Mouse (Mus musculus) MEL (cell line): ENCODE data around the gene Ncam1. TPM values are rescaled to one million over a fixed set of nuclear protein-coding genes. Genes with fewer than 3 reads are reported as not detected.

Experiments
- DNase-seq: peaks from one replicate; pipeline ENCODE4 v3.0.0; 2011; ENCODE audit warnings: low read depth, low spot score
- H3K27ac ChIP-seq: 2 replicates; pipeline ENCODE4 v1.5.1; 2012; ENCODE audit warnings: low read depth, mild to moderate bottlenecking, control low read depth, low read length, moderate library complexity; ENCODE audit not compliant: control insufficient read depth
- H3K27me3 ChIP-seq, 2 experiments: fragments of 150-350 bp in 1 of 2; sonication (generic) in 1 of 2; 2 replicates each; pipeline ENCODE4 v1.6.1; 2012; ENCODE audit warnings: low read length in 2 of 2, mild to moderate bottlenecking in 2 of 2, improper control_type of control experiment in 1 of 2, moderate library complexity in 1 of 2; ENCODE audit not compliant: insufficient read depth in 2 of 2, control insufficient read depth in 1 of 2
- H3K36me3 ChIP-seq, 2 experiments: 2 replicates each; pipeline ENCODE4 v1.6.1; 2012 to 2014; ENCODE audit warnings: low read length in 2 of 2, improper control_type of control experiment in 1 of 2, inconsistent platforms in 1 of 2, mild to moderate bottlenecking in 1 of 2; ENCODE audit not compliant: insufficient read depth in 2 of 2, control insufficient read depth in 1 of 2
- H3K4me1 ChIP-seq, 2 experiments: fragments of 150-350 bp in 1 of 2; sonication (generic) in 1 of 2; 2 replicates each; pipeline ENCODE4 v1.6.1; 2012; ENCODE audit warnings: low read length in 2 of 2, improper control_type of control experiment in 1 of 2, mild to moderate bottlenecking in 1 of 2; ENCODE audit not compliant: insufficient read depth in 2 of 2, control insufficient read depth in 1 of 2
- H3K4me3 ChIP-seq, 2 experiments: fragments of 150-350 bp in 1 of 2; sonication (generic) in 1 of 2; 2 replicates each; pipeline ENCODE4 v1.5.1; 2012; ENCODE audit warnings: low read depth in 2 of 2, low read length in 2 of 2, mild to moderate bottlenecking in 2 of 2, moderate library complexity in 2 of 2, control low read depth in 1 of 2, improper control_type of control experiment in 1 of 2; ENCODE audit not compliant: control insufficient read depth in 1 of 2, insufficient read depth in 1 of 2
- H3K79me2 ChIP-seq: 2 replicates; pipeline ENCODE4 v1.6.1; 2012; ENCODE audit warnings: mild to moderate bottlenecking, low read length, moderate library complexity; ENCODE audit not compliant: control insufficient read depth, poor library complexity, insufficient read depth
- H3K9ac ChIP-seq: 2 replicates; pipeline ENCODE4 v1.6.1; 2012; ENCODE audit warnings: low read depth, mild to moderate bottlenecking, control low read depth, low read length, moderate library complexity; ENCODE audit not compliant: control insufficient read depth, poor library complexity, severe bottlenecking
- H3K9me3 ChIP-seq: fragments of 150-350 bp; sonication (generic); replicated peaks from 2 replicates; pipeline ENCODE4 v1.6.1; 2012; ENCODE audit warnings: mild to moderate bottlenecking, low read length, improper control_type of control experiment, moderate library complexity; ENCODE audit not compliant: insufficient read depth
- BHLHE40 ChIP-seq: IDR thresholded peaks from 2 replicates; pipeline ENCODE4 v1.6.1; 2012; ENCODE audit warnings: low read depth, mild to moderate bottlenecking, inconsistent platforms, low read length, improper control_type of control experiment, borderline replicate concordance
- CTCF ChIP-seq, 3 experiments: IDR thresholded peaks in 2 of 3; conservative IDR thresholded peaks in 1 of 3; 2 replicates each; pipeline ENCODE4 v1.5.1; 2011 to 2012; ENCODE audit warnings: low read length in 3 of 3, low read depth in 2 of 3, mild to moderate bottlenecking in 2 of 3, improper control_type of control experiment in 1 of 3, inconsistent platforms in 1 of 3, mixed read lengths in 1 of 3, moderate library complexity in 1 of 3; ENCODE audit not compliant: control insufficient read depth in 1 of 3, insufficient read depth in 1 of 3, poor library complexity in 1 of 3, severe bottlenecking in 1 of 3
- E2F4 ChIP-seq: IDR thresholded peaks from 2 replicates; pipeline ENCODE4 v1.6.1; 2011; ENCODE audit warnings: low read depth, low read length, improper control_type of control experiment, borderline replicate concordance
- EP300 ChIP-seq, 2 experiments: IDR thresholded peaks; 2 replicates each; pipeline ENCODE4 v1.6.1; 2011; ENCODE audit warnings: improper control_type of control experiment in 2 of 2, low read length in 2 of 2, low read depth in 1 of 2, mild to moderate bottlenecking in 1 of 2
- ETS1 ChIP-seq: IDR thresholded peaks from 2 replicates; pipeline ENCODE4 v1.6.1; 2012; ENCODE audit warnings: low read depth, mild to moderate bottlenecking, inconsistent platforms, low read length, improper control_type of control experiment, moderate library complexity
- HCFC1 ChIP-seq: IDR thresholded peaks from 2 replicates; pipeline ENCODE4 v1.6.1; 2012; ENCODE audit warnings: low read depth, mild to moderate bottlenecking, inconsistent platforms, low read length, improper control_type of control experiment, moderate library complexity
- JUND ChIP-seq: IDR thresholded peaks from 2 replicates; pipeline ENCODE4 v1.6.1; 2011; ENCODE audit warnings: low read depth, mild to moderate bottlenecking, improper control_type of control experiment, low read length
- MAZ ChIP-seq: IDR thresholded peaks from 2 replicates; pipeline ENCODE4 v1.6.1; 2012; ENCODE audit warnings: low read depth, mild to moderate bottlenecking, inconsistent platforms, low read length, improper control_type of control experiment
- MXI1 ChIP-seq: IDR thresholded peaks from 2 replicates; pipeline ENCODE4 v1.6.1; 2011; ENCODE audit warnings: mild to moderate bottlenecking, low read depth, low read length, improper control_type of control experiment
- MYB ChIP-seq: IDR thresholded peaks from 2 replicates; pipeline ENCODE4 v1.6.1; 2011; ENCODE audit warnings: mild to moderate bottlenecking, low read depth, low read length, improper control_type of control experiment
- MYC ChIP-seq: IDR thresholded peaks from 2 replicates; pipeline ENCODE4 v1.6.1; 2011; ENCODE audit warnings: low read depth, mild to moderate bottlenecking, low read length, improper control_type of control experiment, moderate library complexity
- NRF1 ChIP-seq: IDR thresholded peaks from 2 replicates; pipeline ENCODE4 v1.6.1; 2014; ENCODE audit warnings: low read depth, mild to moderate bottlenecking, inconsistent platforms, low read length, improper control_type of control experiment, moderate library complexity; ENCODE audit not compliant: poor library complexity, insufficient read depth, severe bottlenecking
- POLR2A ChIP-seq, 2 experiments: IDR thresholded peaks; 2 replicates each; pipeline ENCODE4 v1.6.1; 2011 to 2012; ENCODE audit warnings: low read length in 2 of 2, mild to moderate bottlenecking in 2 of 2, control low read depth in 1 of 2, improper control_type of control experiment in 1 of 2, low read depth in 1 of 2, moderate library complexity in 1 of 2; ENCODE audit not compliant: control insufficient read depth in 1 of 2, insufficient read depth in 1 of 2, poor library complexity in 1 of 2
- POLR2AphosphoS2 ChIP-seq: IDR thresholded peaks from 2 replicates; pipeline ENCODE4 v1.6.1; 2011; ENCODE audit warnings: low read length, improper control_type of control experiment
- POLR2AphosphoS5 ChIP-seq: IDR thresholded peaks from 2 replicates; pipeline ENCODE4 v1.6.1; 2012; ENCODE audit warnings: low read depth, borderline replicate concordance, mild to moderate bottlenecking, inconsistent platforms, low read length, moderate library complexity, mixed read lengths
- RCOR1 ChIP-seq: IDR thresholded peaks from 2 replicates; pipeline ENCODE4 v1.6.1; 2012; ENCODE audit warnings: low read depth, mild to moderate bottlenecking, inconsistent platforms, low read length, improper control_type of control experiment
- SIN3A ChIP-seq: IDR thresholded peaks from 2 replicates; pipeline ENCODE4 v1.6.1; 2012; ENCODE audit warnings: low read length, improper control_type of control experiment, inconsistent platforms
- SMC3 ChIP-seq: IDR thresholded peaks from 2 replicates; pipeline ENCODE4 v1.6.1; 2011; ENCODE audit warnings: low read depth, low read length, improper control_type of control experiment
- USF1 ChIP-seq: IDR thresholded peaks from 2 replicates; pipeline ENCODE4 v1.6.1; 2014; ENCODE audit warnings: low read depth, mild to moderate bottlenecking, inconsistent platforms, low read length, improper control_type of control experiment, moderate library complexity
- USF2 ChIP-seq, 2 experiments: IDR thresholded peaks; 2 replicates each; pipeline ENCODE4 v1.6.1; 2011 to 2012; ENCODE audit warnings: improper control_type of control experiment in 2 of 2, low read length in 2 of 2, borderline replicate concordance in 1 of 2, inconsistent platforms in 1 of 2, low read depth in 1 of 2, mild to moderate bottlenecking in 1 of 2; ENCODE audit not compliant: insufficient read depth in 1 of 2
- ZC3H11A ChIP-seq: IDR thresholded peaks from 2 replicates; pipeline ENCODE4 v1.6.1; 2012; ENCODE audit warnings: low read depth, mild to moderate bottlenecking, inconsistent platforms, low read length, improper control_type of control experiment
- ZKSCAN1 ChIP-seq: IDR thresholded peaks from 2 replicates; pipeline ENCODE4 v1.6.1; 2012; ENCODE audit warnings: low read depth, mild to moderate bottlenecking, inconsistent platforms, low read length, improper control_type of control experiment, moderate library complexity
- ZMIZ1 ChIP-seq: IDR thresholded peaks from 2 replicates; pipeline ENCODE4 v1.6.1; 2012; ENCODE audit warnings: low read depth, mild to moderate bottlenecking, inconsistent platforms, low read length, improper control_type of control experiment, moderate library complexity
- ZNF384 ChIP-seq: IDR thresholded peaks from 2 replicates; pipeline ENCODE4 v1.6.1; 2012; ENCODE audit warnings: low read depth, mild to moderate bottlenecking, inconsistent platforms, low read length, improper control_type of control experiment
- polyA plus RNA-seq, 2 experiments: library from polyadenylated mRNA; stranded (reverse) in 1 of 2; unstranded in 1 of 2; fragments of >175 nt in 1 of 2; fragments of >200 nt in 1 of 2; gene quantifications; 2 replicates each; pipeline versions ENCODE4 v1.2.1 to v1.2.4; 2012; ENCODE audit warnings: low replicate concordance in 2 of 2, low read depth in 1 of 2; ENCODE audit not compliant: insufficient read length in 2 of 2, insufficient read depth in 1 of 2, missing spikeins in 1 of 2
- total RNA-seq: library from RNA; depleted of rRNA; stranded (reverse); fragments of 300-350 nt; gene quantifications from 2 replicates; pipeline ENCODE4 v1.2.3, GENCODE M21; 2012

Ncam1 gene
- total and polyA plus RNA-seq, 3 experiments: not detected

GRCm38 (mm10) chr9:49755214-49755613, 43.5 kb downstream of the Ncam1 start:
- Histone ChIP-seq H3K36me3 (no peaks in the 10 kb centered on the region), H3K27ac (no peak overlapping the region)

GRCm38 (mm10) chr9:49751466-49751865, 47.3 kb downstream of the Ncam1 start:
- no peak overlapping the region for H3K27ac ChIP-seq
- H3K9me3 ChIP-seq: no peaks in the 10 kb centered on the region
- no peaks in the 10 kb centered on the region for H3K4me1 ChIP-seq
- no peaks in the 10 kb centered on the region for H3K79me2 ChIP-seq
- no peak for TF ChIP-seq JUND
- TF ChIP-seq EP300 (IDR thresholded peaks at IDR 0.05; ENCODE audit: low read depth in 1 of 2, low read length in 2 of 2): no peak
- TF ChIP-seq MAZ: no peak
- TF ChIP-seq SIN3A: no peak
- TF ChIP-seq E2F4: no peak
- no peak for TF ChIP-seq MYB
- TF ChIP-seq SMC3: no peak
- no peak for TF ChIP-seq NRF1
- no peak for TF ChIP-seq USF1
- no peak for TF ChIP-seq ZC3H11A
- TF ChIP-seq BHLHE40: no peak
- TF ChIP-seq ETS1: no peak
- TF ChIP-seq ZMIZ1: no peak
- no peak for TF ChIP-seq USF2 (IDR thresholded peaks at IDR 0.05; ENCODE audit: borderline replicate concordance in 1 of 2, insufficient read depth in 1 of 2, low read depth in 1 of 2, low read length in 2 of 2)
- TF ChIP-seq MXI1: no peak
- no peak for TF ChIP-seq ZKSCAN1
- TF ChIP-seq MYC: no peak
- no peak for TF ChIP-seq POLR2AphosphoS5
- TF ChIP-seq CTCF (IDR thresholded peaks at IDR 0.05 in 2 of 3, conservative IDR thresholded peaks at IDR 0.05 in 1 of 3; ENCODE audit: control insufficient read depth in 1 of 3, insufficient read depth in 1 of 3, low read depth in 2 of 3, low read length in 3 of 3, poor library complexity in 1 of 3, severe bottlenecking in 1 of 3): no peak
- TF ChIP-seq POLR2A (IDR thresholded peaks at IDR 0.05; ENCODE audit: control insufficient read depth in 1 of 2, insufficient read depth in 1 of 2, low read depth in 1 of 2, low read length in 2 of 2, poor library complexity in 1 of 2): no peak
- TF ChIP-seq, all 39 proteins: peak for 0
- Histone ChIP-seq H3K9ac (no peak overlapping the region), H3K27me3 (no peaks in the 10 kb centered on the region), H3K4me3 (no peak overlapping the region), H3K36me3 (no peaks in the 10 kb centered on the region)
- no peak for DNase-seq

More at GRCm38 (mm10) chr9:49755214-49755613, 43.5 kb downstream of the Ncam1 start:
- Histone ChIP-seq H3K9ac (no peak overlapping the region), H3K79me2 (no peaks in the 10 kb centered on the region), H3K4me3 (no peak overlapping the region), H3K9me3 (no peaks in the 10 kb centered on the region), H3K27me3 (no peaks in the 10 kb centered on the region), H3K4me1 (no peaks in the 10 kb centered on the region)
- TF ChIP-seq MYB (no peak), POLR2A (IDR thresholded peaks at IDR 0.05; ENCODE audit: control insufficient read depth in 1 of 2, insufficient read depth in 1 of 2, low read depth in 1 of 2, low read length in 2 of 2, poor library complexity in 1 of 2) (no peak), HCFC1 (no peak), RCOR1 (no peak), MYC (no peak), BHLHE40 (no peak), E2F4 (no peak), POLR2AphosphoS2 (no peak), JUND (no peak), ZNF384 (no peak), ZKSCAN1 (no peak)
- DNase-seq: no peak
